Mouse (Mus musculus) T-cell, adult 66 days (primary cell): Measurements from ENCODE around the gene Ptrh1. TPM values are rescaled to one million over a fixed set of nuclear protein-coding genes. Genes with fewer than 3 reads are reported as not detected.

Experiments
- total RNA-seq, 2 experiments: library from RNA; stranded (reverse); gene quantifications; 3 replicates in 1 of 2; 4 replicates in 1 of 2; pipeline ENCODE4 v1.2.4; 2023

The Ptrh1 gene
- total RNA-seq: 1 to 10 TPM; 5.6 to 7.2 TPM

GRCm38 (mm10) chr2:32775359-32776074, at the start of gene Ptrh1, which contains the start of gene Ttc16:
Gene Ptrh1, plus strand, starts transcription at chr2:32775786.
Gene Ttc16, minus strand, starts transcription at chr2:32775633.

GRCm38 (mm10) chr2:32740916-32741272, 34.7 kb upstream of the Ptrh1 start, which contains the start of gene 6330409D20Rik:
Gene 6330409D20Rik, minus strand, starts transcription at chr2:32741016.

GRCm38 (mm10) chr2:32757056-32757845, 18.3 kb upstream of the Ptrh1 start, which contains the start of gene Tor2a:
Gene Tor2a, plus strand, starts transcription at chr2:32757234.

GRCm38 (mm10) chr2:32784048-32784681, 8.6 kb downstream of the Ptrh1 start, which contains the start of gene Cfap157:
Gene Cfap157, minus strand, starts transcription at chr2:32784428.

Other genes with a start within 250 kb of the Ptrh1 start
- gene Fam102a, start 240.5 kb upstream of the Ptrh1 start, total RNA-seq: 100 to 1,000 TPM; 173 to 175 TPM
- gene Dpm2, start 204.9 kb upstream of the Ptrh1 start, total RNA-seq: 10 to 100 TPM; 57.9 to 58.0 TPM
- 1 to 10 TPM; 1.2 to 1.3 TPM for gene Pip5kl1, start 201.0 kb upstream of the Ptrh1 start, total RNA-seq
- gene 9430097D07Rik, start 200.1 kb upstream of the Ptrh1 start, total RNA-seq: not detected
- gene St6galnac4, start 188.7 kb upstream of the Ptrh1 start, total RNA-seq: 10 to 100 TPM; 21.4 to 24.5 TPM
- gene St6galnac6, start 176.1 kb upstream of the Ptrh1 start, total RNA-seq: 1 to 10 TPM; 5.1 to 6.9 TPM
- gene Ak1, start 154.0 kb upstream of the Ptrh1 start, total RNA-seq: not detected
- 10 to 100 TPM; 11.2 to 13.8 TPM for gene Eng, start 129.2 kb upstream of the Ptrh1 start, total RNA-seq
- gene Fpgs, start 71.6 kb upstream of the Ptrh1 start, total RNA-seq: 10 to 100 TPM; 25.8 to 28.1 TPM
- gene Cdk9, start 62.7 kb upstream of the Ptrh1 start, total RNA-seq: 100 to 1,000 TPM; 121 to 123 TPM
- gene Sh2d3c, start 54.7 kb upstream of the Ptrh1 start, total RNA-seq: 100 to 1,000 TPM; 120 to 121 TPM
- gene 6330409D20Rik, start 34.8 kb upstream of the Ptrh1 start, total RNA-seq: not detected
- gene Tor2a, start 18.6 kb upstream of the Ptrh1 start, total RNA-seq: 10 to 100 TPM; 29.2 to 34.5 TPM
- gene Ttc16, start 153 bp upstream of the Ptrh1 start, total RNA-seq: under 1 TPM in 1 of 2 experiments, not detected in 1; 0.90 TPM
- gene Cfap157, start 8.6 kb downstream of the Ptrh1 start, total RNA-seq: not detected
- gene Stxbp1, start 71.5 kb downstream of the Ptrh1 start, total RNA-seq: 1 to 10 TPM; 1.7 to 2.2 TPM
- gene Fam129b, start 100.3 kb downstream of the Ptrh1 start, total RNA-seq: 1 to 10 TPM; 1.2 to 1.9 TPM
- 1,000 to 10,000 TPM; 1,207 to 1,346 TPM for gene Rpl12, start 185.8 kb downstream of the Ptrh1 start, total RNA-seq
- 10 to 100 TPM; 10.5 to 11.5 TPM for gene Lrsam1, start 185.8 kb downstream of the Ptrh1 start, total RNA-seq
- gene Slc2a8, start 206.3 kb downstream of the Ptrh1 start, total RNA-seq: 1 to 10 TPM; 5.7 to 6.8 TPM